Mouse (Mus musculus) thymus, adult 18-20 months (tissue): ENCODE results near the gene Smyd4.
A peak's percentile ranks its signal among the peaks of the same experiment; 100 is the strongest.

Experiments used
- DNase-seq, 2 experiments: peaks; one replicate each; pipeline ENCODE4 v3.0.0; 2022; ENCODE audit warnings: mixed read lengths in 2 of 2

Gene Smyd4

GRCm38 (mm10) chr11:75420810-75421374 lies 72.7 kb downstream of the Smyd4 start:
- no peak for DNase-seq

DNA sequence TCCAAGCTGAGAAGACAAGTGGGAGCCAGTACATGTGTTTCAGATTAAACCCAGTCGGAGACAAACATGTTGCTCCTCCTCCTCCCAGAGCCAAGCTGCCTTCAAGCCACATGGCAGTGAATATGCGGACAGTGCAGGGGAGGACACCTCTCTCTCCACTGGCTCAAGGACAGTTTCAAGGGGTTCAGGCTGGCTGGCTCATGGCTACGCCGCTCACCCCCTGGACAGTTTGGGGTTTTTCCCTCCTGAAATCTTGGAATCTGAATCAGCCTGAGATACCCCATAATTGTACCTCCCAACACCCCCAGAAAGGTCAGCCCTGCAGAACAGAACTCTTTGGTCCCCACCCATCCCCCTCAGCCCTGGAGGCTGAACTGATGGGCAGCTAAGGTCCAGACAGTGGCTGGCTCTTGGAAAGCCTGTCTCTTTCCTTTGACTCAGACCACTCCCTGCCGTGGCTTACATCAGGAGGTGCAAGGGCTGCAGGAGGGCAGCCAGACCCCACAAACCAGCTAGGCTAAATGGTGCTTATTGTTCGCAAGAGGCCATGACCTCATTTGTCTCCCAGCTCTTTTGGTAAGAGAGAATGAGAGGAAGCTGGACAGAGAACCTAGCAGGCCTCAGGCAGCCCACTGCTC lies 73.3 kb downstream of the Smyd4 start:
- DNase-seq: no peak

DNA sequence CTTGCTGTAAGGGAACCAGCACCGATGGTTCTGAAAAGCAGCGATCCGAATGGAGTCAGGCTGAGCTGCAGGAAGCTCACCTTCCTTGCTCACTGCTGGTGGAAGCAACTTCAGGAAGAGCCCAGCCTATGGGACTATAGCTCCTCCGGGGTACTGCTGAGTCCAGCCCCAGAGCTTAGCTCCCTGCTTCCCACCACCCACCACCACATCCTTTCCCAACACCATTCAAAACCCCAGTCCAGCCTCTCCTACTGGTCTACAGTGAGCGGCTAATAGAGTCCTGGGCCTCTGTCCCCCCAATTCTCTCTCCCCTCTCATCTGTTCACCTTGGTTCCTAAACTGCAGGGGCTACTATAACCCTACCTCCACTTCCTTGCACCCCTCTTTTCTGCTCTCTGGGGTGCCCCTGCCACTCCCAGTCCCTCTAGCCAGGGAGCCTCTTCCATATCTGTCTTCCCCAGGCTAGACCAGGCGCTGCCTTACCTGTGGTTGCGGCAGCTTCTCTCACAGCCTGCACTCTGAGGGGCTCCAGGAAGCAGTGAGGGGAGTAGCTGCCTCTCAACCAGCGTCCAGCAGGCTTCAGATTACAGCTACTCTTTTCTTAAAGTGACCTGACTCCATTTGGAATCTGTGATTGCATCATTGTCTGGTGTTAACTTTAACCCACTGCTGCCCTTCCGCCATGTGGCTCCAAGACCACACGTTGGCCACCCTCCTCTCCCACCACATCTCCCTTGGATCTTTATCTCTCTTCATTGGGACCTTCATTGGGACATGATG lies 74.0 kb downstream of the Smyd4 start, which contains the start of gene Serpinf1:
Serpinf1 (minus strand) TSS at position 689 of the 780 bp plus-strand sequence.
- no peak for DNase-seq

- DNase-seq: no peak
Measured at GRCm38 (mm10) chr11:75423091-75423490, 74.9 kb downstream of the Smyd4 start.

GRCm38 (mm10) chr11:75424033-75424432 lies 75.8 kb downstream of the Smyd4 start:
- no peak for DNase-seq

GRCm38 (mm10) chr11:75424459-75424858 lies 76.2 kb downstream of the Smyd4 start:
- DNase-seq: no peak

DNA sequence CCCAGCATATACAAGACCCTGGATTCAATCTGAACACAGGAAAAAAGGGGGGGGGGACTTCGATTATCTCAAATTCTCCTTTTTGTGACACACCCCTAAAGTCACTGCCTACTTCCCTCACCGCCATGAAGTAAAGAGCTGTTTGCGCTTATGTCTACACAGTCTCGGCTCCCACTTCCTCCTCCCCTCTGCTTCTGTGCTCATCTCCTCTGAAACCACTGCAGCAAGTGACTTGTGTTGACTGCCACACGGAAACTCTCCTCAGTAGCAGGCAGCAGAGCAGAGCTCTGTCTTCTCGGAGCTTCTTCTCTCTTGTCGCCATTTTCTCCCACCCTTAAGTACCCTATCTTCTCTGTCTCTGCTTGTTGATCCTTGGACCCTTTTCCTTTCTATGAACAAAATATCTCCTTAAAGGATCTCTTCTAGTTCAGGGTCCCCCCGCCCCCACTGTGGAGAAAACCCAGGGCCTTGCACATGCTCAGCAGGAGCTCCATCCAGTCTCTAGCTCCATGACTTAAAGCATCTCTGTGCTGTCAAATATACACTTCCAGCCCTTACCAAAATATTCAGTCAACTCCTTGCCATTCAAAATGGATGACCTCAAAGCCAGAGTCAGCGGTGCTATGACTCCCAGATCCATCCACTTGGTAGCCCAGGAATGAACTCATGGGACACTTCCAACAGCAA lies 80.9 kb downstream of the Smyd4 start:
- DNase-seq: peak in 1 of 2 experiments; percentile 60

DNA sequence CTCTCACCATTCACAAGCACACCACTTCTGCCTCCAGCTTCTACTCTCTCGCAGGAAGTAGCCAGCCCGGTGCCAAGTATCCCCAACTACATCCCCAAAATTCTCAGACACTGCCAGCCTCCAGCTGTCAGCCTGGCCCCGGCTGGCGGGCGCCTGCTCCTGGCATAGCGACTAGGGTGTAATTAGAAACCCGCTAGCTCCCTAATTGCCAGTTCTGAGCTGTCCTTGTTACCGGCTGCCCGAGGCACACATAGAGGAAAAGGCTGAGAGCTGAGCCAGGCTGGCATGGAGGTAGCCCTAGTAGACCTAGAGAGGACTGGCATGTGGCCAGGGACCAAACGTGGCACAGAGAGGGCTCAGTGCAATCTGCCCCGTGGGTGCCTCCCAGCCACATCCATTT lies 83.1 kb downstream of the Smyd4 start:
- no peak for DNase-seq

DNA sequence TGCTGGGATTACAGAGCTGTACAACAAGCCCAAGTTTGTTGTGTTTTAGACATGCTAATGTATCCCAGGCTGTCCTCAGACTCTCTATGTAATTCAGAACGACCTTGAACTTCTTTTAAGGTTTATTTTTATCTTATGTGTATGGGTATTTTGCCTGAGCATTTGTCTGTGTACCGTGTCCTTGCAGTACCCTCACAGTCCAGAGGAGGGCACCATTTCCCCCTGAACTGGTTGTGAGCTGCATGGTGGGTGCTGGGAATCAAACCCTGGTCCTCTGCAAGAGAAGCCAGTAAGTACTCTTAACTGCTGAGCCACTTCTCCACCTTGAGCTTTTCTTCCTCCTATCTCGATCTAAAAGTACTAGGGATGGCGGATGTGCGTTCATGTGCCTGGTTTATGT lies 85.9 kb downstream of the Smyd4 start:
- no peak for DNase-seq

DNA sequence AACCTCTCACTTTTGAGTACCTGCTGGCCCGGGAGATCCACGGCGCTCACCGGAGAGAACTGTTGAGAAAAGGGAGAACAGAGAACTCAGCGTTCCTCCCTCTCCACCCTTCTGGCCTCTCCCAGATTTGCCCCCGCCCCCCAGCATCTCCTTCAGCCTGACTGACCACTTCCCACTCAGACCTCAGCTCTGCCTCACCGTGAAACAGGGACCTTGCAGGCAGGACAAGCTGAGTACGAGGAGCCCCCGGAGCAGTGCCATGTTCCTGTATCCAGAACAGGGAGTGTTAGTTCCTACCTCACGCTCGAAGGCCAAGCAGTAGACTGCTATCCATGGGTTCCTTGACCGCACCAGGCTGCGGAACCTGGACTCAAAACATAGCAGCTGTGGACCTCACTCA lies 90.0 kb downstream of the Smyd4 start:
- no peak for DNase-seq

GRCm38 (mm10) chr11:75438804-75439203 lies 90.6 kb downstream of the Smyd4 start:
- DNase-seq: no peak

DNA sequence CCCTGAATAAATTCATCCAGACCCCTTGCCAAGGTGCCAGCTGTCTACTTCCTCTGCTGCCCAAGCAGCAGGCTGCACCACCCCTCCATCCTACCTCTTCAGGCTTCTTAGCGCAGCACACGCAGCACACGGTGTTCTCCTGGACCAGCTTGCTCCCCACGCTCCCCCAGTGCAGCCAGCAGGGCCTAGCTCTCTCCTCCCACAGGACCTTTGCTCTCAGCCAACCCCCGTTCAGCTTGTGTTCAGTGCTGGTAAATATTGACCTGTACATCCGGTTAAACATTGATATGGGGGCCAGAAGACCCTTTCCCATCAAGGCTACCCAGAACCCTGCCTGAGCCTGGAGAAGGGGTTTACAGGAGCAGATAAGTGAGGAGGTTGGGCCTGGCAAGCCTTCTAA lies 91.1 kb downstream of the Smyd4 start, which contains the start of gene Serpinf2:
Serpinf2 (minus strand) TSS at position 229 of the 400 bp plus-strand sequence.
- DNase-seq: no peak

DNA sequence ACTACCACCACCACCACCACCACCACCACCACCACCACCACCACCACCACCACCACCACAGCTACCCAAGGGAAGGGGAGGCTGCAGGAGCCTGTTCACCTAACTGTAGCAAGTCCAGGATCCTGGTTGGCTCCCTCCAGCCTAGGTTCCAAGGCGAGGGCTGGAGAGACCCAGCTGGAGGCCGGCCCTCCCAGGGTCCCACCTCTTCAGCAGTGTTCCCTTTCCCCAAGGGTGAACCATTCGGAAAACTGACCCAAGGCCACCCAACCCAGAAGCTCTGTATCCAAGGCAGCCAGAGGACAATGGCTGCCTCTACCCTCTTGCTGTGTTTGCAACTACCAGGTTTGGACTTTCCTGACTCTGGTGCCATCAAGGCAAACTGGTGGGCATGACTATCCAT lies 91.7 kb downstream of the Smyd4 start:
- DNase-seq: no peak

DNA sequence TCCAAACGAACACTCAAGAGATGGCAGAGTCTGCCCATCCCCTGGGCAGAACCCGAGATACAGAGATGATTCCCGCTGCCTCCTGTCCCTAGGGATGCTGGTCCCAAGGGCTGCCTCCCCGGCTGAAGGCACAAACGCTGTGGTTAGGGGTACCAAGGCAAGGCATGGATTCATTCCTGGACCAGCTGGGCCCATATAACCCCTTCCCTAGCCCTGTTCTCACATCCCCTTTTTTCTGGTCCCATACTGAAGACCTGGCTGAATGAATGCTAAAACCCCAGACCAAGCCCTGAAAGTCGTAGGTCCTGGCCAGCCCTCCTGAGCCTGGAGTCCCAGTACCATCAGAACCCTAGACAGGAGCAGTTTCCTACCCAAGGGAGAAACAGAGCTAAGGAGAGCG lies 92.8 kb downstream of the Smyd4 start:
- no peak for DNase-seq

- DNase-seq: no peak
Measured at GRCm38 (mm10) chr11:75441601-75442000, 93.4 kb downstream of the Smyd4 start.

GRCm38 (mm10) chr11:75443711-75444110 lies 95.5 kb downstream of the Smyd4 start:
- DNase-seq: no peak

DNA sequence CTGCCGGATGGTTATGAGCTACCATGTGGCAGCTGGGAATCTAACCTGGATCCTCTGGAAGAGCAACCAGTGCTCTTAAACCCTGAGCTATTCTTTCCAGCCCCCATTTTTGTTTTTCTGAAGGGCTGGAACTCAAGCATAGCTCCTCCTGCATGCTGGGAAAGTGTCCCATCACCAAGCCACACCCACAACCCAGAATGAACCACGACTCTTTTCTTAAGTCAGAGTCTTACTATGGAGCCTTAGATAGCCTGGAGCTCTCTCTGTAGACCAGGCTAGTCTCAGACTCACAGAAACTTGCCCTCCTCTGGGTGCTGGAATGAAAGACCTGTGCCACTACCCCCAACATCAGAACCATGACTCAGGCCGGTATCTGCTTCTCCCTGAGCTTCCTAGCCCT lies 100.3 kb downstream of the Smyd4 start:
- DNase-seq: no peak

DNA sequence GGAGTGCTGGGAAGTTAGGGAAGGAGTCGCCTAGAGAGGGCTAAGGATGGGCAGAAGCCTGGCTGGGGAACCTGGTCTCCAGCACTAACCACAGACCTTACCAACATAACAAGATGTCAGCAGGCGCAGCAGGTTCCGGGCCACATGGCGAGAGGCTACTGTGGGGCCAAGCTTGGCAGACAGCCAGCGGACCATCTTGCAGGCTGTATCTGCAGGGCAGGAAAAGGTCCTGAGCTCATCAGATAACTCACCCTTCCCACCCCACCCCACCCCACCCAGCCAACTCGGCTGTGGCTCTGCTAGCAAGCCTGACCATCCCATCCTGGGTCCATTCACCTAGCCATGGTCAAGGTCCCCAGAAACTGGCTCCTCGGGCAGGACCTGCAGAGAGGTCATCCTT lies 101.5 kb downstream of the Smyd4 start:
- DNase-seq: no peak

DNA sequence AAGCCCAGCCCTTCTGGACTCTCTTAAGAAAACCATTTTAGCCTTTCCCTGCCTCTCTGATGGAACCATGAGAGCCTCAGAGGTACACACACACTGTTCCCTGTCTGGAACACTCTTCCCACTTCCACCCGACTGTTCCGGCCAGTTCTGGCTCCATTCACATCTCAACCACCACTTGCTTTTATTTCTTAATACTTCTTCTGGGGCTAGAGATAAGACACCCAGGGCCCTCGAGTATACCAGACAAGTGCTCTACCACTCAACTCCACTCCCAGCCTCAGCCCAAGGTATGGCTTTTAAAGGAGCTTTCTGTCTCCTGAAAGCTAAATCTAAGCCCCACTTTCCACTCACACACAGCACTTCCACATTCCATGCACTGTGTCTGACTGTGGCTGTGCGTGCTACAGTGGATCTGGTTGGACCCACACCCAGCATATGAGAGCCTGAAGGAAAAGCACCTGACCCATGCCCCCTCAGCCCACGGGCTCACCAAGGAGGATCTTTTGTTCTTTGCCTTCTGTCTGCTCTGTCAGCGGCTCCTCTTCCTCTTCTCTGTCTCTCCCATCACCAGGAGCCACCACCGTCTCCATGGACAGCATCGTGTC lies 102.2 kb downstream of the Smyd4 start:
- no peak for DNase-seq

- peak in 1 of 2 experiments; percentile 4 for DNase-seq
Measured at GRCm38 (mm10) chr11:75450936-75451335, 102.7 kb downstream of the Smyd4 start.

DNA sequence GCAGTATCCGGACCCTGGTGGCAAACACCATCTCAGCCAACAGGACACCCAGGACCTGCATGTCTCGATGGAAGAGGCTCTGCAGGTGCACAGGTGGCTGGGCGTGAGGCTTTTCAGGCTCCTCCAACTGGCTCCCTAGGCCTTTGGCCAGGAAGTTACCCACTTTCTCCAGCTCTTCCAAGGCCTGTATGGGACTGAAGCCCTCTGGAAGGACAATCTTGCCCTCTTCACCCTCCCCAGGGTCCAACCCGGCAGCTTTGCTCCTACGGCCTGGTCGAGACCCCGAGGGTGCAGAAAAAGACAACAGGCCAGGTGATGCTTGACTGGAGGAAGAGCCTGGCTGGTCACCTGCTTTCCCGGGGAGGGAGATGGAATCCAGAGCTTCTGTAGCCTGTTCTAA lies 103.8 kb downstream of the Smyd4 start:
- peak in 1 of 2 experiments; percentile 5 for DNase-seq

DNA sequence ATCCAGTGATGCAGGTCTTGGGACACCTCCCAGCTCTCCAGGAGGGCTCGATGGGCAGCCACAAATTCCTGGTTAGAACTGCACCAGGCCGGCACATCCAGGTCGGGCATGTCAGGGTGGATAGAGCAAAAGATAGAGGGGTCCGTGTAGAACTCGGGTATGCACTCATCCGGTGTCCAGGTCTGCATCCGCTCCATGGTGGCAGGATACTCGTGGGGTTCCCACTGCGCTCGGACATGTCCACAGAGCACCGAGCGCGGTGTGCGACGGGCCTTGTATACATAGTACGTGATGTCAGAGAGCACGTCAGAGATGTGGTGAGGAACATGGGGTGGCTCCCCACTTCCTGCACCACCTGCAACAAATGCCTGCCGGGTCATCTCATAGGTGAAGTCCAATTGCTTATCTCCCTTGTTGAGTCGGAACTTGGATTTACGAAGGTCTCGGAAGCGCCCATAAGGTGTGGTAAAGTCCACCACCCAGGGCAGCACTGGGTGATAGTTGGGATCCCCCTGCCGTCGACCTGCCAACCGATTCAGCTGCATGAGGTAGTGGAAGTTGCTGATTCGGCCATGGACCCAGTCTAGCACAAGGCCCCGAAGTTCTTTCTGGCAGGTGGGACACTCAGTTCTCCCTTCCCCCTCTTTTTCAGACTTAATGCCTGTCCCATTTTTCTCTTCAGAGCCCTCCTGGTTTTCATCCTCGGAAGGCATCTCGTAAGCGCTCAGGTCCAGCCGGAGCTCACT lies 104.8 kb downstream of the Smyd4 start:
- DNase-seq: peak in 1 of 2 experiments; percentile 7
